Mouse (Mus musculus): ENCODE results near the gene 9030612E09Rik. TPM values are rescaled to one million over a fixed set of nuclear protein-coding genes. Genes with fewer than 3 reads are reported as not detected.

The 9030612E09Rik gene
- polyA plus RNA-seq, 1 experiment from 2014 or later: 1.6 TPM

- Histone ChIP-seq H3K27ac (peak overlapping the region; percentile 98), H3K27me3 (ENCODE audit: control insufficient read depth, insufficient read depth, low read length) (no peaks in the 10 kb centered on the region), H3K4me1 (replicated peaks; ENCODE audit: control insufficient read depth, insufficient read depth, low read length) (peaks cover 37% of the 10 kb centered on the region), H3K9me3 (ENCODE audit: control insufficient read depth, low read length) (no peaks in the 10 kb centered on the region), H3K9ac (peak overlapping the region; percentile 96), H3K4me3 (replicated peaks; ENCODE audit: low read length) (peak overlapping the region; percentile 76), H3K4me2 (replicated peaks) (peak overlapping the region; percentile 74), H3K36me3 (replicated peaks; ENCODE audit: control insufficient read depth, insufficient read depth) (no peaks in the 10 kb centered on the region)
- WGBS: under 1% methylated on average over 22 of the region's 38 CpGs
- ATAC-seq (ENCODE audit: low FRiP score) (peak; percentile 51), DNase-seq (ENCODE audit: low spot score) (peak; percentile 44)
These were observed 627 bp upstream of the 9030612E09Rik start for GRCm38 (mm10) chr10:43173828-43174325.

- Histone ChIP-seq H3K9ac (peak overlapping the region; percentile 96), H3K27ac (peak overlapping the region; percentile 98), H3K27me3 (ENCODE audit: control insufficient read depth, insufficient read depth, low read length) (no peaks in the 10 kb centered on the region), H3K4me2 (replicated peaks) (peak overlapping the region; percentile 74), H3K4me1 (replicated peaks; ENCODE audit: control insufficient read depth, insufficient read depth, low read length) (peaks cover 32% of the 10 kb centered on the region), H3K36me3 (replicated peaks; ENCODE audit: control insufficient read depth, insufficient read depth) (no peaks in the 10 kb centered on the region), H3K9me3 (ENCODE audit: control insufficient read depth, low read length) (no peaks in the 10 kb centered on the region), H3K4me3 (replicated peaks; ENCODE audit: low read length) (peak overlapping the region; percentile 76)
- WGBS: under 1% methylated on average over 18 of the region's 18 CpGs
- DNase-seq (ENCODE audit: low spot score): no peak
- ATAC-seq (ENCODE audit: low FRiP score): peak; percentile 31
These were observed 675 bp downstream of the 9030612E09Rik start for GRCm38 (mm10) chr10:43175156-43175601.

- Histone ChIP-seq H3K4me3 (replicated peaks; ENCODE audit: low read length) (no peak overlapping the region), H3K4me1 (replicated peaks; ENCODE audit: control insufficient read depth, insufficient read depth, low read length) (peaks cover 15% of the 10 kb centered on the region), H3K27me3 (ENCODE audit: control insufficient read depth, insufficient read depth, low read length) (no peaks in the 10 kb centered on the region), H3K9ac (no peak overlapping the region), H3K9me3 (ENCODE audit: control insufficient read depth, low read length) (no peaks in the 10 kb centered on the region), H3K4me2 (replicated peaks) (0 out of 2 replicates have a peak overlapping the region, but pooled peaks have one; percentile 6), H3K36me3 (replicated peaks; ENCODE audit: control insufficient read depth, insufficient read depth) (no peaks in the 10 kb centered on the region), H3K27ac (peak overlapping the region; percentile 51)
- ATAC-seq (ENCODE audit: low FRiP score) (peak; percentile 72), DNase-seq (ENCODE audit: low spot score) (peak; percentile 48)
- WGBS: 25% methylated on average over 5 of the region's 5 CpGs
These were observed 5.9 kb downstream of the 9030612E09Rik start for GRCm38 (mm10) chr10:43180313-43180912.

DNA sequence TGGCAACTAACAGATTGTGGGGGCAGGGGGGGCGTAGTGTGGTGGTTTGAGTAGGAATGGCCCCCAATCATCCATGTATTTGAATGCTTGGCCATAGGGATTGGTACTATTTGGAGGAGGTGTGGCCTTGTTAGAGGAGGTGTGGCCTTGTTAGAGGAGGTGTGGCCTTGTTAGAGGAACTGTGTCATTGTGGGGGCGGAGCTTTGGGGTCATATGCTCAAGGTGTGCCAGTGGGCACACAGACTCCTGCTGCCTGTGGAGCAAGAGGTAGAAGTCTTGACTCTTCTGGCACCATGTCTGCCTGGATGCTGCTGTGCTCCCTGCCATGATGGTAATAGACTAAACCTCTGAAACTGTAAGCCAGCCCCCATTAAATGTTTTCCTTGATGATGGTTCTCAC is 25.7 kb downstream of the 9030612E09Rik start:
- H3K9ac ChIP-seq: no peak overlapping the region
- no peak overlapping the region for H3K4me2 ChIP-seq (replicated peaks)
- no peaks in the 10 kb centered on the region for H3K4me1 ChIP-seq (replicated peaks; ENCODE audit: control insufficient read depth, insufficient read depth, low read length)
- no peaks in the 10 kb centered on the region for H3K9me3 ChIP-seq (ENCODE audit: control insufficient read depth, low read length)
- ATAC-seq (ENCODE audit: low FRiP score): no peak
- 88% methylated on average over 2 of the region's 2 CpGs for WGBS
- DNase-seq (ENCODE audit: low spot score): no peak
- H3K27me3 ChIP-seq (ENCODE audit: control insufficient read depth, insufficient read depth, low read length): no peaks in the 10 kb centered on the region
- H3K4me3 ChIP-seq (replicated peaks; ENCODE audit: low read length): no peak overlapping the region
- no peaks in the 10 kb centered on the region for H3K36me3 ChIP-seq (replicated peaks; ENCODE audit: control insufficient read depth, insufficient read depth)
- H3K27ac ChIP-seq: no peak overlapping the region

GRCm38 (mm10) chr10:43203865-43204264 is 29.4 kb downstream of the 9030612E09Rik start:
- Histone ChIP-seq H3K27me3 (ENCODE audit: control insufficient read depth, insufficient read depth, low read length) (no peaks in the 10 kb centered on the region), H3K9me3 (ENCODE audit: control insufficient read depth, low read length) (0 out of 2 replicates have a peak, but pooled peaks cover 4% of the 10 kb centered on the region), H3K4me3 (replicated peaks; ENCODE audit: low read length) (no peak overlapping the region), H3K27ac (no peak overlapping the region), H3K36me3 (replicated peaks; ENCODE audit: control insufficient read depth, insufficient read depth) (no peaks in the 10 kb centered on the region), H3K4me1 (replicated peaks; ENCODE audit: control insufficient read depth, insufficient read depth, low read length) (no peaks in the 10 kb centered on the region), H3K9ac (no peak overlapping the region), H3K4me2 (replicated peaks) (no peak overlapping the region)
- DNase-seq (ENCODE audit: low spot score): no peak
- ATAC-seq (ENCODE audit: low FRiP score): no peak
- WGBS: 80% methylated on average over 3 of the region's 3 CpGs

- H3K9me3 ChIP-seq (ENCODE audit: control insufficient read depth, low read length): 0 out of 2 replicates have a peak, but pooled peaks cover 4% of the 10 kb centered on the region
- no peaks in the 10 kb centered on the region for H3K4me1 ChIP-seq (replicated peaks; ENCODE audit: control insufficient read depth, insufficient read depth, low read length)
- 28% methylated on average over 6 of the region's 6 CpGs for WGBS
- ATAC-seq (ENCODE audit: low FRiP score) (no peak), DNase-seq (ENCODE audit: low spot score) (no peak)
- no peak overlapping the region for H3K27ac ChIP-seq
- no peak overlapping the region for H3K4me2 ChIP-seq (replicated peaks)
- no peak overlapping the region for H3K9ac ChIP-seq
- no peaks in the 10 kb centered on the region for H3K27me3 ChIP-seq (ENCODE audit: control insufficient read depth, insufficient read depth, low read length)
- H3K36me3 ChIP-seq (replicated peaks; ENCODE audit: control insufficient read depth, insufficient read depth): no peaks in the 10 kb centered on the region
- no peak overlapping the region for H3K4me3 ChIP-seq (replicated peaks; ENCODE audit: low read length)
These were observed 37.4 kb downstream of the 9030612E09Rik start for GRCm38 (mm10) chr10:43211866-43212265.

GRCm38 (mm10) chr10:43217361-43217900 is 42.9 kb downstream of the 9030612E09Rik start:
- no peaks in the 10 kb centered on the region for H3K36me3 ChIP-seq (replicated peaks; ENCODE audit: control insufficient read depth, insufficient read depth)
- no peak overlapping the region for H3K9ac ChIP-seq
- ATAC-seq (ENCODE audit: low FRiP score): no peak
- no peak overlapping the region for H3K27ac ChIP-seq
- 94% methylated on average over 13 of the region's 13 CpGs for WGBS
- no peak for DNase-seq (ENCODE audit: low spot score)
- H3K27me3 ChIP-seq (ENCODE audit: control insufficient read depth, insufficient read depth, low read length): no peaks in the 10 kb centered on the region
- no peak overlapping the region for H3K4me2 ChIP-seq (replicated peaks)
- no peaks in the 10 kb centered on the region for H3K9me3 ChIP-seq (ENCODE audit: control insufficient read depth, low read length)
- no peak overlapping the region for H3K4me3 ChIP-seq (replicated peaks; ENCODE audit: low read length)
- peaks cover 12% of the 10 kb centered on the region for H3K4me1 ChIP-seq (replicated peaks; ENCODE audit: control insufficient read depth, insufficient read depth, low read length)

- ATAC-seq (ENCODE audit: low FRiP score) (no peak), DNase-seq (ENCODE audit: low spot score) (peak; percentile 27)
- Histone ChIP-seq H3K27ac (peak overlapping the region; percentile 95), H3K4me3 (replicated peaks; ENCODE audit: low read length) (peak overlapping the region; percentile 81), H3K4me1 (replicated peaks; ENCODE audit: control insufficient read depth, insufficient read depth, low read length) (peaks cover 16% of the 10 kb centered on the region), H3K9me3 (ENCODE audit: control insufficient read depth, low read length) (no peaks in the 10 kb centered on the region), H3K36me3 (replicated peaks; ENCODE audit: control insufficient read depth, insufficient read depth) (no peaks in the 10 kb centered on the region), H3K27me3 (ENCODE audit: control insufficient read depth, insufficient read depth, low read length) (no peaks in the 10 kb centered on the region), H3K9ac (peak overlapping the region; percentile 97), H3K4me2 (replicated peaks) (peak overlapping the region; percentile 86)
- 20% methylated on average over 7 of the region's 7 CpGs for WGBS
These were observed 46.0 kb downstream of the 9030612E09Rik start for GRCm38 (mm10) chr10:43220479-43220878.

- Histone ChIP-seq H3K27me3 (ENCODE audit: control insufficient read depth, insufficient read depth, low read length) (no peaks in the 10 kb centered on the region), H3K36me3 (replicated peaks; ENCODE audit: control insufficient read depth, insufficient read depth) (no peaks in the 10 kb centered on the region), H3K4me3 (replicated peaks; ENCODE audit: low read length) (peak within 1 kb of the TSS; percentile 81), H3K9ac (peak within 1 kb of the TSS; percentile 97), H3K9me3 (ENCODE audit: control insufficient read depth, low read length) (no peaks in the 10 kb centered on the region), H3K27ac (peak within 1 kb of the TSS; percentile 95), H3K4me2 (replicated peaks) (peak within 1 kb of the TSS; percentile 86), H3K4me1 (replicated peaks; ENCODE audit: control insufficient read depth, insufficient read depth, low read length) (peaks cover 16% of the 10 kb centered on the region)
- DNase-seq (ENCODE audit: low spot score): peak; percentile 90
- ATAC-seq (ENCODE audit: low FRiP score): peak; percentile 97
- WGBS: under 1% methylated on average over 50 of the region's 50 CpGs
These were observed 46.6 kb downstream of the 9030612E09Rik start, which contains the start of gene Pdss2 for GRCm38 (mm10) chr10:43220910-43221625. Gene Pdss2, plus strand, starts transcription at chr10:43221486.
